Mouse (Mus musculus) intestine, embryonic 16.5 days (tissue): ENCODE measurements around the gene Sarnp. TPM values are rescaled to one million over a fixed set of nuclear protein-coding genes. Genes with fewer than 3 reads are reported as not detected.
A peak's percentile ranks its signal among the peaks of the same experiment; 100 is the strongest.

ENCODE experiments used
- ATAC-seq: fragments of 200-750 bp; cut with Nextera tagmentation; 2 replicates; pipeline ENCODE4 v1.8.0; 2017; ENCODE audit warnings: moderate TSS enrichment, moderate library complexity
- H3K27ac ChIP-seq: fragments of 300-500 bp; sonication (generic); 2 replicates; pipeline ENCODE4 v1.5.1; 2014; ENCODE audit warnings: mild to moderate bottlenecking, low read length
- H3K27me3 ChIP-seq: fragments of 300-500 bp; sonication (generic); replicated peaks from 2 replicates; pipeline ENCODE4 v1.6.1; 2014; ENCODE audit warnings: low read length, control low read depth, mixed read lengths; ENCODE audit not compliant: control insufficient read depth, insufficient read depth
- H3K36me3 ChIP-seq: fragments of 300-500 bp; sonication (generic); 2 replicates; pipeline ENCODE4 v1.6.1; 2014; ENCODE audit warnings: low read length, control low read depth; ENCODE audit not compliant: control insufficient read depth, insufficient read depth
- H3K4me1 ChIP-seq: fragments of 300-500 bp; sonication (generic); 2 replicates; pipeline ENCODE4 v1.6.1; 2014; ENCODE audit warnings: low read length, control low read depth, mixed read lengths; ENCODE audit not compliant: control insufficient read depth, insufficient read depth
- H3K4me2 ChIP-seq: fragments of 300-500 bp; sonication (generic); 2 replicates; pipeline ENCODE4 v1.6.1; 2014; ENCODE audit warnings: low read depth, low read length, control low read depth
- H3K4me3 ChIP-seq: fragments of 300-500 bp; sonication (generic); 2 replicates; pipeline ENCODE4 v1.5.1; 2014; ENCODE audit warnings: mild to moderate bottlenecking, low read length
- H3K9ac ChIP-seq: fragments of 300-500 bp; sonication (generic); 2 replicates; pipeline ENCODE4 v1.6.1; 2014; ENCODE audit warnings: low read depth, low read length
- H3K9me3 ChIP-seq: fragments of 300-500 bp; sonication (generic); 2 replicates; pipeline ENCODE4 v1.6.1; 2016; ENCODE audit warnings: low read length, control low read depth; ENCODE audit not compliant: control insufficient read depth
- WGBS: fragments of 180-500 bp; shearing (Covaris S2); extraction: QIAGEN DNeasy Blood & Tissue Kit; methylation state at CpG from one replicate; pipeline ENCODE4 v1.1.7; 2014; 5-methylcytosine and 5-hydroxymethylcytosine counted together
- polyA plus RNA-seq: library from polyadenylated mRNA; unstranded; fragments of >200 nt; fragmentation: Nextera tagmentation; extraction: Ambion mirVana; gene quantifications from 2 replicates; pipeline ENCODE4 v1.2.1, GENCODE M21; 2015

Gene Sarnp
- polyA plus RNA-seq, 1 experiment from 2014 or later, result 172 TPM

DNA sequence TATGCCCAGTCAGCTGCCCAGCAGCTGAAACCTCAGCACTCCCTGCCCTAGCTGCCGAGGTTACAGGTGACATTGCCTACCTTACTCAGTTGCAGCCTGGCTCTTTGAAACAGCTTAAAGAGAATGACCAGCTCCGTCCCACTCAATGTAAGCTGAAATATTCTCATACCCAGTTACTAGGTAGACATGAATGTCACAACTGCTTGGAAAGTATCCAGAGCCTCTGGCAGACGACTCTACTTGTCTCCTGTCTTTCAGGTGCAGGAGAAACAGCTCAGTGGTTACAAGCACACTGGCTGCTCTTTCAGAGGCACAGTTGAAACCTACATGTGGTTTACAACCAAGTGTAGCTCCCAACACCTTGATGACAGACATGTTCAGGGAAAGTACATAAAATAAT, 53.2 kb downstream of the Sarnp start:
- ATAC-seq, result no peak
- H3K4me1 ChIP-seq, result no peaks in the 10 kb centered on the region
- H3K36me3 ChIP-seq, result peaks cover 5% of the 10 kb centered on the region; the same call in 1 of the 2 replicates
- no peak overlapping the region for H3K9ac ChIP-seq
- H3K27me3 ChIP-seq, result no peaks in the 10 kb centered on the region
- no peaks in the 10 kb centered on the region for H3K9me3 ChIP-seq
- H3K4me2 ChIP-seq, result no peak overlapping the region
- H3K4me3 ChIP-seq, result no peak overlapping the region
- 82% methylated on average over 3 of the region's 3 CpGs for WGBS
- H3K27ac ChIP-seq, result no peak overlapping the region

DNA sequence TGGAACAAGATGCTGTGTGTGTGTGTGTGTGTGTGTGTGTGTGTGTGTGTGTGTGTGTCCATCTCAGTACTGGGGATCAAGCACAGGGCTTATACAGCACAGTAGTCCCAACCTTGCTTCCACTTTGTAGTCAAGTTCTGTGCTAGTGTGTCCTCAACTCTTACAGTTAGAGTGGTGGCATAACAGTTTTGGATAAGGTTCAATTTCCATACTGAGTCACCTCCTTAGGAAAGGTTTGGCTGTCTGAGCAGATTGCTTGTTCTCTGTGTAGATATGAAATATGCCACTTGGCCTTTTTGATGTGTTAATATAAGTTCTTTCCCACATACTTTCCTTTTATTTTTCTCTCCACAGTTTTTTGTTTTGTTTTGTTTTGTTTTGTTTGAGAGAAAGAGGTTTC, 61.2 kb downstream of the Sarnp start:
- ATAC-seq, result no peak
- Histone ChIP-seq H3K27me3 (no peaks in the 10 kb centered on the region), H3K9me3 (no peaks in the 10 kb centered on the region), H3K9ac (no peak overlapping the region), H3K4me1 (no peaks in the 10 kb centered on the region), H3K4me2 (no peak overlapping the region), H3K27ac (no peak overlapping the region), H3K4me3 (no peak overlapping the region), H3K36me3 (peaks cover 3% of the 10 kb centered on the region; the same call in 1 of the 2 replicates)

DNA sequence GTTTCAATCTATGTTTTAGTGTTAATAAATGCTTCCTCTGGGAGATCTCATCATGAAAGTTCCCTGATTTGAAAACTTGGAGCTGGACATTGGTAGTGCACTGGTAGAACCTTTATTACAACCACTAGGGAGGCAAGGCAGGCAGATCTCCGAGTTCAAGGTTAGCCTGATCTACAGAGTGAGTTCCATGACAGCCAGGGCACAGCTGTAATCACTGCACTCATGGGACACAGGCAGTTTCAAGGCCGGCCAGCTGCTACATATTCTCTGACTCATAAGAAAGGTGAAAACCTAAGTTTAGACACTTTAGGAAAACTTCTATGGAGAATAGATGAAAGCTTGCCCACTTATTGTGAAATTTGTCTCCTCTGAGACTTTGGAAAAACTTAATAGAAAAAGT, 61.7 kb downstream of the Sarnp start:
- no peak for ATAC-seq
- WGBS, result 87% methylated on average over 2 of the region's 2 CpGs

DNA sequence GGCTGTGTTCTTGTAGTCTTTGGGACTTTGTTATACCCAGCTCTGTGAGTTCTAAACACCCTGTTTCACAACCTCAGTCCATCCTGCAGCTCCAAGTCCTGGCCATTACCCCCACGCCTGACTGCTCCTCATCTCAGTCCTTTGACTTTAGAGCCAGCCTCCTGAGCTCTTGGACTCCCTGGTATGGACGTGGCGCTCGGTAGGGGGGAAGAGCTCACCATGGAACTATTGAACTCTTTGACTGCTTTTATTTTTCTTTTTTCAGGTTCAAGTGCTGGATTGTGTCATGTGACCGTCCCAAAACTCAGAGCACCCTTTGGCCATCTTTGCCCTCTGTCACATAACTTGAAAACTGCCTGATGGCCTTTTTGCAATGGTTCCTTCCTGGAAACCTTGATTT, 64.9 kb downstream of the Sarnp start:
- Histone ChIP-seq H3K4me1 (no peaks in the 10 kb centered on the region), H3K36me3 (peaks cover 3% of the 10 kb centered on the region; the same call in 1 of the 2 replicates), H3K27me3 (no peaks in the 10 kb centered on the region), H3K9ac (no peak overlapping the region), H3K4me3 (no peak overlapping the region), H3K9me3 (no peaks in the 10 kb centered on the region), H3K27ac (no peak overlapping the region), H3K4me2 (no peak overlapping the region)
- ATAC-seq, result no peak
- 88% methylated on average over 5 of the region's 5 CpGs for WGBS

More for the DNA sequence above, 61.7 kb downstream of the Sarnp start:
- Histone ChIP-seq H3K4me2 (no peak overlapping the region), H3K9ac (no peak overlapping the region), H3K4me1 (no peaks in the 10 kb centered on the region), H3K36me3 (peaks cover 3% of the 10 kb centered on the region; the same call in 1 of the 2 replicates), H3K4me3 (no peak overlapping the region), H3K9me3 (no peaks in the 10 kb centered on the region), H3K27me3 (no peaks in the 10 kb centered on the region), H3K27ac (no peak overlapping the region)

DNA sequence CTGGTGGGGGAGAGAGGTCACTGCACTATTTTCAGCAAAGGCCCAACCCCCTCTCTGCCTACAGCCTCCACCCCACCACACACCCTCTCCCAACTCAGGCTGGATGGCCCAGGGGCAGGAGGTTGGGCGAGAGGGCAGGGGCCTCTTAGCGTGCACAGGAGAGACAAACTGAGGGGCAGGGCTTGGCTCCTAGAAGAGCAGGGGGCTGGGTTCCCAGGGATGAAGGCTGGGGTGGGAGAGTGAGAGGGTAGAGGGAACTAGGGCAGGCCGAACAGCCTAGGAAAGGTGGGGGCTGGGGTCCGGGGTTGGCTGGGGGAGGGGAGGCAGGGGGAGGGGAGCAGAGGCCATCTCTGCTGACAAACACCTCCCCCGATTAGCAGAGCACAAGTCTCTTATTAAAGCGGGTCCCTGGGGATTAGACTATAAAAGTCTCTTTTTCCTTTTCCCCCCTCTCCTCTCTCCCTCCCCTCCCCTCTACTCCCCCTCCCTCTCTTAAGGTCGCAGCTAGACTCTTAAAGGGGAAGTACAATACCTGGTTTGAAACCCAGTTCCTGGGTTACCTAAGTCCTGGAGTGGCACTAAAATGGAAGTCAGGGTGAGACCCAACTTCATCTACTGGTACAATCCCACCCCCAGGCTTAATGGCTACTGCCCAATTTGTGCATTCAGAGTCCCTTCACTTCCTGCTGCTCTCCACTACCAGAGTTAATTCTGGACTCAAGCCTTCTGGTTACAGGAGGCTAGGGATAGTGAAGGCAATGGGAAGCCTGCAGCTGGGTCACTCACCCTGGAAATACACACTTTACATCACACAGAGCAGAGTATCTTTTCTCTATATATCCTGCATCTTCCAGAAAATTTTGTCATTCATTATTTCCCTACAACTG, 72.1 kb downstream of the Sarnp start:
- WGBS, result 3% methylated on average over 7 of the region's 7 CpGs
- H3K27ac ChIP-seq, result no peak overlapping the region
- peak; percentile 28 for ATAC-seq
- no peaks in the 10 kb centered on the region for H3K9me3 ChIP-seq
- H3K4me3 ChIP-seq, result peak overlapping the region; percentile 31
- no peaks in the 10 kb centered on the region for H3K36me3 ChIP-seq
- peaks cover 25% of the 10 kb centered on the region for H3K4me1 ChIP-seq
- H3K27me3 ChIP-seq, result no peaks in the 10 kb centered on the region
- H3K9ac ChIP-seq, result peak overlapping the region; percentile 56; the same call in 1 of the 2 replicates
- peak overlapping the region; percentile 52 for H3K4me2 ChIP-seq

DNA sequence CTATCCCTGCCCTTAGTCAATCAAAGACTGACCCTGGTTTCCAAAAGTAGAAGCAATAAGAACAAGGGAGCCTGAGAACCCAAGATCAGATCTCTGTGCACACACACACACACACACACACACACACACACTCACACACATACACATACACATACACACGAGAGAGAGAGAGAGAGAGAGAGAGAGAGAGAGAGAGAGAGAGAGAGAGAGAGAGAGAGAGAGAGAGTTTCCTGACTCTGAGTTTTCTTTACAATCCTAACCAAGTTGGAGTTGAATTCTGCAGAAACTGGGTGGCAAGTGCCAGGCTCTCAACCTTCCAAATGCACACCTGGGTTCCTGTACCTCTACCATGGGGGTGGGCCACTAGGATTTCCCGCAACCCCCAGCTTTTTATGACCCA, 72.7 kb downstream of the Sarnp start:
- H3K4me1 ChIP-seq, result peaks cover 25% of the 10 kb centered on the region
- no peak for ATAC-seq
- 20% methylated on average over 1 of the region's 2 CpGs for WGBS
- H3K9me3 ChIP-seq, result no peaks in the 10 kb centered on the region
- H3K27ac ChIP-seq, result no peak overlapping the region
- H3K9ac ChIP-seq, result no peak overlapping the region; the same call in 1 of the 2 replicates
- H3K36me3 ChIP-seq, result no peaks in the 10 kb centered on the region
- H3K27me3 ChIP-seq, result no peaks in the 10 kb centered on the region
- H3K4me3 ChIP-seq, result 0 out of 2 replicates have a peak overlapping the region, but pooled peaks have one; percentile 79
- peak overlapping the region; percentile 95 for H3K4me2 ChIP-seq

DNA sequence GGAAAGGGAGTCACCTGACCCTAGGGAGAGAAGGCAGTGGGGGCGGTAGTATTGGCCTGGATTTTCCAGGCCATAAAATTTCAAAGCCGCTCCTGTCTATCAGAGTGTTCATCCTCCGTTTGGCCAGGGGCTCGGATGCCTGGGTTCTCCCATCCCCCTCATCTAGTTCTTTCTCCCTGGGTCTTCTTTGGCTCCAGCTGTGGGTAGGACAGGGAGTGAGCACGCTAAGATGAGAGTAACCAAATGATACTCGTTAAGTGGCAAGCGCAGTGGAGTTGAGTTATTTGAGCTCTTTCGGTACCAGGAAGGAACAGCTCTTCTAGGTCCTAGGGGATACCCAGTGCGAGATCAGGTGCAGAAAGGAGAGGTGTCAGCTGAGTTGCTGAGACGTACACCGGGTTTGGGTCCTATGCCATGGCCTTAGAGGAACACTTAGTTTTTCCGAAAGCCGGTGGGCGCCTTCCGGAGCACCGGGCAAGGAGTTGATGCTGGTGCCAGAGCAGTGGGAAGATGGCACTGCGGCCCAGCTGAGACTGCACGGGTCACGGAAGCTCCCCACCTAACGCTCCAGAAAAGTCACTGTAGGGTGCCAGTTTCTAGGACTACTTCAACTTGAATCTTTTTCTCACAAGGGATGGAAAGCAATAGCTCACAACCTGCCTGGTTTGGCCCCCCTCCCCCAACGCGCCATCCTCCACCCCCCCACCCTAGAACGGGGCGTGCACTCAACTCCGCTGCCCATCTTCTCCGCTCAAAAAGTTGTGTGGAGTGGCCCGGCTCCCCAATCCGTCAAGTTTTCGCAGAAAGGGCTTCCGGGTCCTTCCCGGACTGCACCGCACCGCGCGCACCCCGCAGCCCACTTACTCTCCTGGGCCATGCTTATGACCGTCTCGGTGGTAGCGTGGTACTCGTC, 73.5 kb downstream of the Sarnp start:
- Histone ChIP-seq H3K4me1 (peaks cover 25% of the 10 kb centered on the region), H3K27me3 (no peaks in the 10 kb centered on the region), H3K4me3 (peak overlapping the region; percentile 79), H3K9me3 (no peaks in the 10 kb centered on the region), H3K36me3 (no peaks in the 10 kb centered on the region), H3K9ac (peak overlapping the region; percentile 66), H3K4me2 (peak overlapping the region; percentile 95), H3K27ac (peak overlapping the region; percentile 77)
- WGBS, result under 1% methylated on average over 40 of the region's 40 CpGs
- ATAC-seq, result no peak; the same call in 1 of the 2 replicates

DNA sequence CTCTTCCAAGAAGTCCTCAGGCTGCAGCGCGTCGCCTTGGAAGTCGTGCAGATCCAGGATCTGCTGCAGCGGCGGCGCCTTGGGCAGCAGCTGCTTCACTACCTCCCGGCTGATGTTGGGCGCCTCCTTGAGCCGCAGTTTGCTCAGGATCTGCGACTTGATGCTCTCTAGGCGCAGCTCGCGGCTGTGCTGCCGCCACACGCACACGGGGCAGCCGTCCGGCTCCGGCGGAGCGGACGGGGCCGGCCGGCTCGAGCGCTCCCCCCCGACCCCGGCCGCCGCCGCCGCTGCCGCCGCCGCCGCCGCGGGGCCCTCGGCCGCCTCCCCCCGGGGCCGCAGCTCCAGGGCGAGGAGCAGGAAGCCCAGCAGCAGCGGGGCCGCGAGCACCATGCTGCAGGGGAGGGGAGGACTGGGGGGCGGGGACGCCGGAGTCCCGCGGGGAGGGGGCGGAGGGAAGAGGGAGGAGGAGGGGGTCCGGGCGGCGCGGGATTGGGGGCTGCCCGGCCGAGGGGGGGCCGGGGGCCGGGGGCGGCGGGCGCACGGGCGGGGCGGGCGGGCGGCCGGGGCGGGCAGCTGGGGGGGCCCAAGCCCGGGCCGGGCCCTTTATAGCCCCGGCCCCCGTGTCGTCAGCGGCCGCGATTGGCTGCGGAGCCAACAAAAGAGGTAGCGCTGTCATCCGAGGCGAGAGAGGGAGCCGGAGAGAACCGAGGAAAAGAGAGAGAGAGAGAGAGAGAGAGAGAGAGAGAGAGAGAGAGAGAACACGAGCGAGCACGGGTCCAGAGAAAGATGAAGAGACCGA, 74.4 kb downstream of the Sarnp start, which contains the start of gene Gdf11:
Gene Gdf11 (minus strand): TSS at position 423 of the 799 bp plus-strand sequence.
- peak within 1 kb of the TSS; percentile 79 for H3K4me3 ChIP-seq
- H3K4me2 ChIP-seq, result peak within 1 kb of the TSS; percentile 95
- no peaks in the 10 kb centered on the region for H3K9me3 ChIP-seq
- H3K36me3 ChIP-seq, result no peaks in the 10 kb centered on the region
- peak; percentile 80 for ATAC-seq
- peaks cover 25% of the 10 kb centered on the region for H3K4me1 ChIP-seq
- H3K9ac ChIP-seq, result peak within 1 kb of the TSS; percentile 66
- WGBS, result under 1% methylated on average over 47 of the region's 89 CpGs
- H3K27ac ChIP-seq, result peak within 1 kb of the TSS; percentile 77
- H3K27me3 ChIP-seq, result peaks cover 6% of the 10 kb centered on the region
